Mouse (Mus musculus) megakaryocyte, embryonic 14.5 days (primary cell): ENCODE data around the gene Bbc3.

ENCODE experiments used
- FLI1 ChIP-seq: IDR thresholded peaks from 2 replicates; pipeline ENCODE4 v1.6.1; 2012; ENCODE audit warnings: low read length, inconsistent platforms, mixed read lengths
- GATA1 ChIP-seq: IDR thresholded peaks from 3 replicates; pipeline ENCODE4 v1.6.1; 2012; ENCODE audit warnings: mixed read lengths, low read length, inconsistent platforms, borderline replicate concordance

DNA sequence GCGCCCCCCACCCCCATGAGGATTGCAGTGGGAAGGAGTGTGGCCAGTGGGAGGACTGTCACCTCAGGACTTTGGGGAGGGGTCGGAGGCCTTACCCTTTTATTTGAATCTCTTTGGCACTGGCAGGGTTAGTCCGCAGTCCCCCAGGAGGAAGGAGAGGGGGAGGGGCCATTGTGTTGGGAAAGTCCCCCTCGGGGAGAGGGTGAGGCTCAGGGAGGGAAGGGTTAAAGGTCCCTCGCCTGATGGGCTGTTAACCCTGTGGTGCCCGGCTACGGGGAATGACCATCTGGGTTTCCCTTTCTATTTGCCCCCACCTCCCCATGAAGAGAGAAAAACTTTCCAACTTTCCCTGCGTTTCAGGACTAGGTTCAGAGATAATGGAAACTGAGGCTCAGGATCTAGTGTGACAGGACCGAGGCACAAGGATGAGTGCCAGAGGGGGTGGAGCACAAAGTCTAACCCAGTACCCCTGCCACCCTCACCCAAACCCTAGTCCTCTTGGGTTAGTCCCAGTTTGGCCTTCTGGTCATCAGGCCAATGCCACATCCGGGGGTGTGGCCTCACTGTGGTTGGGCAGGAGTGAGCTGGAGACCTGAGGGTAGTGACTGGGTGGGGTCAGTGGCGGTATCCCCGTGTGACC lies 4.6 kb downstream of the Bbc3 start:
- TF ChIP-seq GATA1 (no peak), FLI1 (peak; percentile 94)
